Mouse (Mus musculus): Measurements from ENCODE around the gene Ttyh3.

Ttyh3 gene

GRCm38 (mm10) chr5:140608634-140609015 is 40.2 kb downstream of the Ttyh3 start:
- no peak for DNase-seq (ENCODE audit: low spot score)

- no peak for DNase-seq (ENCODE audit: low spot score)
Measured at GRCm38 (mm10) chr5:140607836-140608633, 40.8 kb downstream of the Ttyh3 start.

- DNase-seq (ENCODE audit: low spot score) = peak; percentile 79
Measured at GRCm38 (mm10) chr5:140607001-140607835, 41.6 kb downstream of the Ttyh3 start, which contains the start of gene Lfng. Lfng (plus strand) TSS chr5:140607320.

- DNase-seq (ENCODE audit: low spot score) = no peak
Measured at GRCm38 (mm10) chr5:140606386-140606785, 42.4 kb downstream of the Ttyh3 start.

- DNase-seq (ENCODE audit: low spot score) = no peak
Measured at GRCm38 (mm10) chr5:140605228-140605627, 43.6 kb downstream of the Ttyh3 start.

GRCm38 (mm10) chr5:140604386-140604785 is 44.4 kb downstream of the Ttyh3 start:
- DNase-seq (ENCODE audit: low spot score) = no peak

- DNase-seq (ENCODE audit: low spot score) = no peak
Measured at GRCm38 (mm10) chr5:140602540-140602939, 46.3 kb downstream of the Ttyh3 start.

GRCm38 (mm10) chr5:140601712-140602111 is 47.1 kb downstream of the Ttyh3 start:
- DNase-seq (ENCODE audit: low spot score) = no peak

- DNase-seq (ENCODE audit: low spot score) = no peak
Measured at GRCm38 (mm10) chr5:140599939-140600338, 48.9 kb downstream of the Ttyh3 start.

GRCm38 (mm10) chr5:140597787-140598186 is 51.0 kb downstream of the Ttyh3 start:
- DNase-seq (ENCODE audit: low spot score) = no peak

GRCm38 (mm10) chr5:140596927-140597588 is 51.8 kb downstream of the Ttyh3 start:
- DNase-seq (ENCODE audit: low spot score) = no peak

- no peak for DNase-seq (ENCODE audit: low spot score)
Measured at GRCm38 (mm10) chr5:140596426-140596825, 52.4 kb downstream of the Ttyh3 start.

- no peak for DNase-seq (ENCODE audit: low spot score)
Measured at GRCm38 (mm10) chr5:140594846-140595245, 54.0 kb downstream of the Ttyh3 start.

- no peak for DNase-seq (ENCODE audit: low spot score)
Measured at GRCm38 (mm10) chr5:140589082-140589774, 59.6 kb downstream of the Ttyh3 start.

- DNase-seq (ENCODE audit: low spot score) = no peak
Measured at GRCm38 (mm10) chr5:140583732-140584368, 65.0 kb downstream of the Ttyh3 start.

GRCm38 (mm10) chr5:140582995-140583731 is 65.7 kb downstream of the Ttyh3 start:
- DNase-seq (ENCODE audit: low spot score) = no peak

- no peak for DNase-seq (ENCODE audit: low spot score)
Measured at GRCm38 (mm10) chr5:140581569-140581968, 67.3 kb downstream of the Ttyh3 start.

- no peak for DNase-seq (ENCODE audit: low spot score)
Measured at GRCm38 (mm10) chr5:140579771-140580170, 69.1 kb downstream of the Ttyh3 start.

- DNase-seq (ENCODE audit: low spot score) = no peak
Measured at GRCm38 (mm10) chr5:140579221-140579620, 69.6 kb downstream of the Ttyh3 start.

GRCm38 (mm10) chr5:140575381-140575866 is 73.4 kb downstream of the Ttyh3 start:
- DNase-seq (ENCODE audit: low spot score) = no peak

Data from ovary, postnatal 14 days (tissue).